Mouse (Mus musculus) granulocyte monocyte progenitor cell, adult 5-6 weeks (primary cell): ENCODE data around the gene C3. TPM values are rescaled to one million over a fixed set of nuclear protein-coding genes. Genes with fewer than 3 reads are reported as not detected.
A peak's percentile ranks its signal among the peaks of the same experiment; 100 is the strongest.

Source experiments
- ATAC-seq: replicated peaks from 2 replicates; pipeline ENCODE4 v1.8.0; 2016; ENCODE audit warnings: mild to moderate bottlenecking, moderate TSS enrichment, inconsistent platforms; ENCODE audit not compliant: poor library complexity, severe bottlenecking
- total RNA-seq, 2 experiments: library from RNA; stranded (forward) in 1 of 2; stranded (reverse) in 1 of 2; fragments of 200-712, 200-1000 nt in 1 of 2; fragments of >200 nt in 1 of 2; fragmentation: Nextera tagmentation in 1 of 2; gene quantifications; 2 replicates each; pipeline ENCODE4 v1.2.3; 2014 to 2017

The C3 gene
- total RNA-seq, 2 experiments from 2014 or later, result 67.4 to 146 TPM

DNA sequence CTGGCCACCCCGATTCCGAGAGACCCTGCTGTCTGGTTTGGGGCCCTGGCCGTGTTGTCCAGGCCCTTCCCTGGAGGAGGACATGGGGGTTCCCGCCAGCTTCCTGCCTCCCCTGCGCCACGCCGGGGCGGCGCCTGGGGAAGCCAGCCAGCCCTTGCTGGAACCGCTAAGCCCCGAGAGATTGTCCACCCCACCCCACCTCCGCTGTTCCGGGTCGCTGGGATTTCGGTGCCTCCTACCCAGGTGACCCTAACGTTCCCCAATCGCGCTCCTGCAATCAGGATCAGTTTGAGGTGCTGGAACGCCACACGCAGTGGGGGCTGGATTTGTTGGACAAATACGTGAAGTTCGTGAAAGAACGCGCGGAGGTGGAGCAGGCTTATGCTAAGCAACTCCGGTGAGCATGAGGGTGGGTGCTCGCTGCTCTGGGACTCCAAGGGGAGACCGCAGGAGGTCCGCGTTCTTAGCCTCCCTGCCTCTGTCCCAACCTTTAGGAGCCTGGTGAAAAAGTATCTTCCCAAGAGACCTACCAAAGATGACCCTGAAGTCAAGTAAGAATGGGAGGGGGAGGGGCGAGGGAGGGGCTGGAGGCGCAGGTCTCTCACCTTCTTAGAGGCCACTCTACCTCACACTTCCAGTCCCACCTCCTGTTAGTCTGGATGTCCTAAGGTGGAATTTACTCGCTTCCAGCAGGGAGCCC lies 22.7 kb upstream of the C3 start:
- peak; percentile 2; the same call in 1 of the 2 replicates for ATAC-seq

DNA sequence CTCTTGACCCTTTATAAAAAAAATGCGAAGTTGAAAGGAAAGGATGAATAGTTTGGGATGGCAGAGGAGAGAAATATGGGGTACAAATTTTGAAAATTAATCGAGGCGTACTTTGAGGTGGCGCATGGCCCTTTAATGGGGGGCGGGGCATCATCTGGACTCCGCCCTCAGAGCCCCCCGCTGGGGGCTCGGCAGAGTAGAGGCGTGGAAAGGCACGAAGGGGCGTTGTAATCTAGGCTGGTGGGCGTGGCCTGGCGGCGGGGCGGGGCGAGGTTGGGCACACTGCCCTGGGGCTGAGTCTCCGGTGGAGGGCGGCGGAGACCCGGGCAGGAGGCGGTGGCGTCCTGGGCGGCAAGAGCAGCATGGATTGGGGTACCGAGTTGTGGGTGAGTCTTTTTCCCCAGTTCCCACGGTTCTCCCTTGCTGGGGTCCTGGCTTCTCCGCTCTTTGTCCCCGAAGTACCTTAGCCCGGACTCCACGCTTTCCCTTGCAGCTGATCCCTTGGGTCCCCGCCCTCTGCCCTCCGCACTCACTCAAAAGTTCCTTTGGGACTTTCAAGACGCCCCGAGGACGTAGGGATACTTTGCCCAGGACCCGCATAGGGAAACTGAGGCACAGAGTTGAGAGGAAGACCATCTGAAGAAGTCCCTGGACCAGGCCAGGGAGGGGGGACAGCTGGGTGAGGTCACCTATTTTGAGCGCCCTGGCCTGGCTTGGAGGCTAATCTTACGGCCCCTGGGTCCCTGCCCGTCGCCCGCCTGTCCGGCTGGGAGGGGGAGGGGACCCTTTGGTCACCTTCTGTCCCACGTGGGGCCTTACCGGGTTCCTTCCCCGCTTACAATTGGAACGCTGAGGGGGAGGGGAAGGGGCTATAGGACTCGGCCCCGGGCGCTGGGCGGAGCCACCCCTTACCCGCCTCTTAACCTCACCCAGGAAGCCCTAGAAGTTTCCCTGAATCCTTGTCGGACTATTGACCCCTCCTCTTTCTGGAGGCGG lies 21.5 kb upstream of the C3 start, which contains the start of gene Trip10:
Gene Trip10 (plus strand): TSS at position 270 of the 996 bp plus-strand sequence.
- peak; percentile 48 for ATAC-seq

DNA sequence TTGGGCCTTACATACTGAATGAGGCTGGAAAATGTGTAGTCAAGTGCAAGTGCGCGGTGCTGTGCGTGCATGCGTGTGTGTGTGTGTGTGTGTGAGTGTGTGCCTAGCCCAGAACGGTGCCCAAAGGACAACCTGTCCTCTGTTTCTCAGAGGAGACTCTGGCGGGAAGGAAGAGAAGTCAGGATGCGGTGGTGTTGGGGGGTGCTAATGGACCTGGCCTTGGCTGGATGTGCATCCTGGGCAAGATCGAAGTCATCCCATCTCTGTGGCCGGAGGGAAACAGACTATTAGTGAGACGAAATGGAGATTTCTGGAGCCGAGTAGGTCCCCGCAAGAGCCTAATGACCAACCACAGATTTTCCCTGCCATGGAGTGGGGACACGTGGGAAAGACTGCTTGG lies 20.8 kb upstream of the C3 start:
- ATAC-seq, result no peak

DNA sequence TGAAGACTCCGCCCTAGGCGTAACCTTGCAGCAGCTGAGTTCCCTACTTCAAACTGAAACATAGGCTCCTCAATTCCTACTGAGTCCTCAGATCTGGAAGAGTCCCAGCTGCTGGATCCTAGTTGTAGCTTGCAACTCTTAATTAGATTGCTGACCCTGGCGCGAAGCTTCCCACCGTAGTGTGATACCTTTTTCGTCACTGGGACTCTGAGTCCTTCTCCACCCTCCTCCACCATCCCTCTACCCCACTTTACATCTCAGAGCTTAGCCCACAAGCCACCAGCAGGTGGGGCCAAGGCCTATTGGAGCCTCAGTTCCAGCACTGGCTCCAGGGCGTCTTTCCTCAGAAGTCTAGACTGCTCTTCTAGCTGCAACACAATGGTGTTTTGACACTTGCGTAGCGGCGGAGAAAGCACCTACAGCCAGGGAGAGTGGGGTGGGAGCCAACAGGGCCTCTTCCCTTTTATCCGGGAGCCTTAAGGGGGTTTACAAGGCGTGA lies 20.3 kb upstream of the C3 start, which contains the start of gene Gpr108:
Gene Gpr108 (minus strand): TSS at position 246 of the 499 bp plus-strand sequence.
- ATAC-seq, result peak; percentile 49

DNA sequence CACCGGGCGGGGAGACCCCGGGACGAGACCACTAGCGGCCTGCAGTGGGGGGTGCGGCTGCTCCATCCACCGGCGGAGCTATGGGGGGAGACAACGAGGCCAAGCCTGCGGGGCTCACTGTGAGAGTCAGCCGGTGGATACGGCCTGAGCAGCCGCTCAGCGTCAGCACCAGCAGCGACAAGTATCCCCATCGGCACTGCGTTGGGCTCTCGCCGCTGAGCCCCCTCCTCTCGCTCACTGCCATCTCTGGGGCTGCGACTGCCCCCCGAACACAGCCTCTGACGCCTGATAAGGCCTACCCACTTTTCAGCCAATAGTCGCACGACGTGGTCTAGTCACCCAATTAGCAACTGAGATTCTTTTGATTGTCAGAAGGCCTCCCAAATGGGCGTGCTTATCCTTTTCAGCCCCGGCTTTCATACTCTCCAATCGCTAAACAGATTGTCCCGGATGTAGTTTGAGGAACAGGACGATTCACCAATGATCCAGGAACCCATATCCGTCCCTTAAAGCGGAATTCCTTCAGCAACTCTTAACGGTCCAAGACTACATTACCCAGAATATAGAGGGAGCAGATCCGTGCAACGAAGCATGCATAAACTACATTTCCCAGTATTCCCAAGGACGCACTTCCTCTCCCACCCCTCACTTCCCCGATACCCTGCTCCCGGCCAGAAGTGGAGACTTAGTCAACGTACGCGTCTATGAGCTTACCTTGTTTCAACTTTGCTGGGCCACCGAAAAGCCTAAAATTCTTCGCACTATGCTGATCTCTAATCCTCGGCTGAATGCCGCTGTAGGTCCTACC lies 19.7 kb upstream of the C3 start:
- peak; percentile 53 for ATAC-seq

DNA sequence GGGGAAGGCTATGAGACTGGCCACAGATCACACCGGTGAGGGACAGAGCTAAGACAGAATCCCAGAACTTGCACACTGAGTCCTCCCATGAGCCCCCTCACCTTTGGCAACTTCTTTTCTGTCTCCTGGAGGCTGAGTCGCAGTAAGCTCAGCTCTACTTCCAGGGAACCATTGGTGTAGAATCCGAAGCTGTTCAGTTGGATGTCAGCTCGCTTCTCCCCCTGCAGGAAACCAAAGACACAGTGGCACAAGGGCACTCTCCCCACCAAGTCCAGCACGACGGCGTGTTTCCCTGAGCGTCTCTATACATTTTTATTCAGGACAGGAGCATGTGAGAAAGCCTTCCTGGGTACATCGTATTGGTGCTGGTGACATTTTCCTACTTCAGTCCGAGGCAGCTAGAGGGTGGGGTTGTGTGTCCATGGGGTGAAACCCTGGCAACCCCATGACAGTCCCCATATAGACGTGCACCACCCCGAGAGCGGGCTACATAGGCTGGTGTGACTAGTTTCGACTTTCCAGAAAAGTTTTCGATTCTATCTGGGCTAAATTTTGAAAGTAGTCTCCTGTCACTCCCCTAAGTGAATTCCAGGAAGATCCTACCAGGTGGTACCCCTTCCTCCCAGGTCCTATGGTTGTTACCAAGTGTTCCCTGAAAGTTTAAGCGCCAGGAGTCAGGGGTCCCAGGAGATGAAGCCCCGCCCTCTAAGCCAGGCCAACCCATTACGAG lies 18.9 kb upstream of the C3 start:
- no peak for ATAC-seq

DNA sequence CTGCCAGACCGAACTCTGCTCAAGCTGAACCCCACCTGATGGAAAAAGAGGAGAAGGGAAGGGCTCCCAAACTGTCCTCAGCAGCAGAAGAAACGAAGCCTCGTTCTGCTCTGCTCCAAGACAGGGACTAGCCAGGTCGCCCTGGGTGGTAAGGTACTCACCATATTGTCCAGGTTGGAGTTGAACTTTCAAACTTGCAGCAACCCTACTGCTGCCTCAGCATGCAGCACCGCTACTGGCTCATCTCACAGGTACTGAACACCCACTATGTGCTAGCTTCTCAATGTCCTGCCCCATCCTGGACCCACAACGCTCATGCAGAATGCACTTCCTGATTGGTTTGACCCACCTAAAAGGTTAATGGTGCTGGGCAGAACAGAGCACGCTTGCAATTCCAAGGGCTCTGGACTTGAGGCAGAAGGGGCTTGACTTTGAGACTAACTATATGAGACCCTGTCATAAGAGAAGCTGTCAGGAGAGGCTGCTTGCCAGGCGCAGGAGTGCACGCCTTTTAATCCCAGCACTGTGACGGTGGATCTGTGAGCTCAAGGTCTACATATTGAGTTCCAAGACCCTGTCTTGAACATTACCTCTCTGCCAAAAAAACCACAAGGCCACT lies 17.5 kb upstream of the C3 start:
- ATAC-seq, result no peak

DNA sequence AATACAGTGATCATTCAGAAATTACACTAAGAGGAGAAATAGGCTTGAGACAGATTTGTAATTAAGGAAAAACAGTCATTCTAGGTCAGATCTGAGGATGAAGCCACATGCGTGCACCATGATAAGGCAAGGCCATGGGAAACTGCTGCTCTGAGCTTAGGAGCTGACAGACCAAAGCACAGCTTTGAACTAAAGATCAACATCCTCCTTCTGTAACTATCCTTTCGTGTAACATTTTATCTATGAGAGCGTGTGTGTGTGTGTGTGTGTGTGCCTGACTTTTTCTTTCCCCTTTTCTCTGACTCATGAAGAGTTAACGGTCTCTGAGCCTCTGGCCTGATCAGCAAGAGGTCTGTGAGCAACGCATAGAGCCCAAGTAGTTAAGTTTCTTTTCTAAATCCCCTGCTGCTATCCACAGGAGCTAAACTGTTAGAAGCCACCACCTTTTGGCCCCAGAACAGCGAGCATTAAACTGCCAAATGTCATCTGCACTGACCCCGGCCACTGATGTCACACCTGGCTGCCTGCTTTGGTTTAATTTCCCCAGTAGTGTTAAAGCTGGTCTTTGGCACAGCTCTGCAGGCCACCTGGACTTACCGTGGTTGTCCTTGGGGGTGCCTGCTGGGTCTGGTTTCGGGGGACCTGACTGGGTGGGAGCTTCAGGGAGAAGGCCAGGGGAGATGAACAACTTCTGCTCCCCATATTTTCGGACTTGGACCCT lies 15.9 kb upstream of the C3 start:
- ATAC-seq, result no peak

DNA sequence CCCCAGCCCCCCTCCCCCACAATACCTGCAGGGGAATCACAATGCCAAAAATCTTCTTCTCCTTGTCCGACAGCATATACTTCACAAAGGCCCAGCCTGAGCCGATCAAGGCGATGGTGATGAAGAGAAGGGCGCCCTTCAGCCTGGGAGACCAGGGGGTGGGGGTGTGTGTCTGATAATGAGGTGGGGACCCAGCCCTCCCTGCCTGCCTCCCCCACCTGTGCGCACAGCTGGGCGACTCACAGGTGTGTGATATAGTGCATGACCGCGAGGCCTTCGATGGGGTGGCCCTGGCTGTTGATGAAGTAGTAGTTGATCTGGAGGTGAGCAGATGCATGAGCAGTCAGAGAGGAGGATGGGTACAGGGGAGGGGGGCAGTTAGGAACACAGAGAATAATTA lies 9.2 kb upstream of the C3 start:
- no peak for ATAC-seq

DNA sequence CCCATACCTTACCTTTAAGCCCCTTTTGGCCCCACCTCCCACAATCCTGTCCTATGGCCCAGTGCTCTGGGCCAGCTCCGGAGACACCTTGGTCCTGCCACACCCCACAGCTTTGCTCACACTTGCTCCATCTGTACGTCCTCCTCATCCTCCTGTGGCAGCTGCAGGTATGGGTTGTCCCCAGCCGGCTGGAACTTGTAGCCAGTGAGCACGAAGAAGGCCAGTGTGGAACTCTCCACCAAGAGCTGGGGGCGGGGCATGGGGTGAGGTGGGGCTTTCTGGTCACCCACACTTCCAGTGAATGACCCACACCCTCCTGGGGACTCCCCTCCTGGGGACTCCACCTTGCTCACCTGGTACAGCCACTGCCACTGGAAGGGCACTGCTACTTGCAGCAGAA lies 7.9 kb upstream of the C3 start:
- ATAC-seq, result no peak

DNA sequence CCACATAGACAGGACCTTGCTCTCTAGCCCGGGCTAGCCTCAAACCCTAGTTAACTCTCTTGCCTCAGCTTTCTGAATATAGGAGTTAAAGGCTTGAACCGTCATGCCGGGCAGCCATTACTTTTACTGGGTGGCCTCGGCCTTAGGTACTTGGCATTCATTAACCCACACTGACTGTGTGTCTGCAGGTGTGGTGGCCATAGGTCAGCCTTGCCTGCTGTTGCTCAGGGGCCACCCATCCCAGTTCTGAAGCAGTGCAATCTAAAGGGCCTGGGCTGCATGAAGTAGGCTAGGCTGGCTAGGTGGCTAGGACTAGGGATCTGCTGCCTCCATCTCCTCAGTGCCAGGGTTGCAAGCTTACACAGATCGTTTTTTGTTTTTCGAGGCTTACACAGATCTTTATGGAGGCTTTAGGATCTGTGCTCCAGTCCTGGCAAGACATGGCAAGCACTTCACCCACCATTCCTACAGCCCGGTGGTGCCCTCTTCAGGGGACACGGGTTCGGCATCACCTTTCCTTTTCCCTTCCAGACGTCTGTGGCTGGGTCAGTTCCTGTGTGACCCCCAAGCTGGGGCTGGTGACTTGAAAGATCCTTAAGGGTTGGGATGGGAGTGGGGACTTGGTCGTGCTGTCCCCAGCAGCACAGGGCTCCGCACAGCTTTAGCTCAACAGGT lies 6.5 kb upstream of the C3 start:
- ATAC-seq, result no peak

DNA sequence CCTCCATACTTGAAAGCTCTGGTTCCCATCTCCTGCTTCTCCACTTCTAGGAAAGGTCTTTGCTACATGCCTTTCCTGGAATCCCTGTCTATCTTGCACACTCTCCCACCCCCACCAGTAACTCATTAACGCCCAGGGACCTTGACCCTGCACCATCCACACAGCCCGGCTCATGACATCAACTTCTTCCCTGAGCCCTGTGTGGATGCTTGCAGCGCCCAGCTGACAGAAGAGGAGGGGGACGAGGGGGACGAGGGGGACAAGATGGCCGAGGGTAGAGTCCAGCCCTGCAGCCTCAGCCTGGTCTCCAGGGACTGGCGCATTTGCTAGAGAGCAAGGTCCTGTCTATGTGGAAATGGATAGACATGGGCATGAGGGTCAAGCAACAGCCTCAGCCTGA lies 5.1 kb upstream of the C3 start:
- ATAC-seq, result no peak

DNA sequence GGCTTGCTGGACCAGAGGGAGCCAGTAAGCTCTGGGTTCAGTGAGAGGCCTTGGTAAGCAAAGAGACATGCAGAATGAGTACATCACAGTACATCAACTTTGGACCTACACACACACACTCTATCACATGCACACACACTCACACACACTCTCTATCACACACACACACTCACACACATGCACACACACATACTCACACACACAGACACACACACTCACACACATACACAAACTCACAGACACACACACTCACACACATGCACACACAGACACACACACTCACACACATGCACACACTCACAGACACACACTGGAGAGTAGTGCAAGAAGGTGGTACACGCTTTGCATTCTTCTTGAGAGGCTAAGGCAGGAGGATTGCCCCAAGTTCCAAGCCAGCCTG lies 4.3 kb upstream of the C3 start:
- ATAC-seq, result no peak

DNA sequence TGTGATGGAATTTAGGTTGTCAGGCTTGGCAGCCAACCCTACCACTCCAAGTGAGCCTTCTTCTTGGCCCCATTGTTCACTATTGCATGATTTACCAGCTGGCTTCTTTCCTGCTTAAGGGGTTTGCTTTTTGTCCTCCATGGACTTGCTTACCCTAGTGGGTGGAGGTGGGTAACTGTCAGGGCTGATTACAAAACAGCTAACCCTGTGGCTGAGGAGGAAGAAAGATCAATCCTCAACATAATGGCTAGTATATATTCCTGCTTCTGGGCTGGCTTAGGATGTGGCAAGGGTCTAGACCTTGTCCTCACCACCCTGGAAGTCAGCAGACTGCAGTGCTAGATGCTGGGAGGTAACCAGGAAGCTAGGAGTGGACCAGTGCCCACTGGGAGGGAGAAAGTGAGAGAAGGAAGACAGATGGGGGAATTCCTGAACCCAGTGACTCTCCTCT lies 3.4 kb upstream of the C3 start:
- peak; percentile 57 for ATAC-seq

DNA sequence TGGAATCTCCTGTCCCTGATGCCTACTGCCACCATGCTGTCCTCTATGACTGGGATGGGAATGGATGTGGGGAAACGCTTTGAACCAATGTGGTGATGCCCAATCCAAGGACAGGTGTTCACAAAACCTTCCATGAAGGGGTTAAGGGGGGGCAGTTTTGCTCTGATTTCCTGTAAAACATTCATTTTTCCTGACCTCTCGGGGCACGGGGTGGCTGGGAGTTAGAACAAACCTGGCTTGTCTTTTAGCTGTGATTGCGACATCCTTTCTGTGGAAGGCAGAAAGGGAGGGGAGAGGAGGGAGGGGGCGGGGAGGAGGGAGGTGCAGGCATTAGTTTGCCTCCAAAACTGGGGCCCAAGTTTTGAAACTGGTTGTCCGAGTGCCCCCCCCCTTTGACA lies 2.8 kb upstream of the C3 start:
- ATAC-seq, result peak; percentile 20

DNA sequence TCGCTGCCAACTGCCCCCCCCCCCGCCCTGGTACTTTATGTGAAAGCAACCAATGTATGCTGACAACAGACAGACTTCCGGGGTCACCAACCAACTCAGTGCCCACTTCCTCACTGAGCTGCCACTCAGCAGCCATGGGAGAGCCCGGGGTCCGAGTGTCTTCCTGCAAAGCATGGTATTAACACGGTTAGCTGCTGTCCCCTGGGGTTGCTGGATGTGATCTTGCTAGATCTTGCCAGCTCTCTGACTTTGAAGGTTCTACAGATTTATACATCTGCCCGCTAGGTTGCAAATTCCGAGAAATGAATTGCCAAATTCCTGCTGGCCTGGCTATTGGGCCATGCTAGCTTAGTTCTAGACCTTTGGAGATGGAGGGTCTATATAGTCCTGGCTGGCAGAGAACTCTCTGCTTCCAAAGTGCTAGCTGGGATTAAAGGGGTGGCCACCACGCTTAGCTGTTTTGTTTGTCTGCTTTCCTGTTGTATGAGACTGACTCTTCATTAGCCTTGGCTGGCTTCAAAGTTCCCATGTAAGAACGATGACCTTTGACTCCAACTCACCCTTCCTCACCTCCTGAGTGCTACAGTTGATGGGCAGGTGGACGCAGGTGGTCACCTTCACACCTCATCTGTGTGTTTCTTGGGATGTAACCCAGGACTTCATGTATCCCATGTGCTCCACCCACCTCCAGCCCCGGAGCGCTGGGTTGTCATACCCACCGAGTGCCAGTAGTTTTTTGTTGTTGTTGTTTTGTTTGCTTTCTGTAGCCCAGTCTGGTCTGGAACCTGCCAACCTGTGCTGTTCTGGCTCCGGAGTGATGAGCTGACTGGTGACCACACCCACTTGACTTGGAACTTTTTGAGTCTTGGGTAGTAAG lies 2.2 kb upstream of the C3 start:
- ATAC-seq, result peak; percentile 10; the same call in 1 of the 2 replicates

DNA sequence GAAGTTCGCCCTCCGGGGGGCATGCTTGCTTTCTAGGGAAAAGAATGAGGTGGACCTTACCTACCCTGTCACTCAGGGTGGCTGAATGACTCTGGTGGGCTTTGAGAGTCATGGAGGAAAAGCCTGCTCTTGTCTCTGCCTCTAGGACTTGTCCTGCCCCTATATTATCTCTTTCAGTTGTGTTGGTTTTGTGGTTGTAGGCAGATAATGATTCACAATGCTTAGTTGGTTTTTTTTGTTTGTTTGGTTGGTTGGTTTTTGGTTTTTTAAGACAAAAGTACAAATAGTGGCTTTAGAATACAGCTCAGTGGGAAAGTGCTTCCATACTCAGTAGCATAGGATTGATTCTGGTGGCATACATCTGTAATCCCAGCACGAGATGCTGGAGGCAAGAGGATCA lies 937 bp upstream of the C3 start:
- ATAC-seq, result no peak
